Mouse (Mus musculus) olfactory bulb, adult 2 months (tissue): Measurements from ENCODE around the gene Mlx. TPM values are rescaled to one million over a fixed set of nuclear protein-coding genes. Genes with fewer than 3 reads are reported as not detected.

Experiments used
- H3K27ac ChIP-seq: fragments of 200-500 bp; 2 replicates; pipeline ENCODE4 v1.5.1; 2012; ENCODE audit warnings: low read depth, low read length; ENCODE audit not compliant: insufficient read depth
- H3K4me1 ChIP-seq: fragments of 200-500 bp; 2 replicates; pipeline ENCODE4 v1.6.1; 2012; ENCODE audit warnings: low read length; ENCODE audit not compliant: control insufficient read depth, insufficient read depth
- H3K4me3 ChIP-seq: fragments of 200-500 bp; 2 replicates; pipeline ENCODE4 v1.5.1; 2012; ENCODE audit warnings: mild to moderate bottlenecking, low read depth, low read length, moderate library complexity; ENCODE audit not compliant: insufficient read depth
- CTCF ChIP-seq: fragments of 200-500 bp; IDR thresholded peaks from 2 replicates; pipeline ENCODE4 v1.5.1; 2012; ENCODE audit warnings: low read depth, mild to moderate bottlenecking, low read length, moderate library complexity; ENCODE audit not compliant: insufficient read depth
- POLR2A ChIP-seq: fragments of 200-500 bp; IDR thresholded peaks from 2 replicates; pipeline ENCODE4 v1.6.1; 2012; ENCODE audit warnings: mild to moderate bottlenecking, low read depth, low read length, moderate library complexity; ENCODE audit not compliant: insufficient read depth
- WGBS: fragments of 180-500 bp; shearing (Covaris S2); methylation state at CpG from one replicate; pipeline ENCODE4 v1.1.7; 2018; 5-methylcytosine and 5-hydroxymethylcytosine counted together
- polyA plus RNA-seq: library from polyadenylated mRNA; stranded (reverse); fragments of >200 nt; gene quantifications from 2 replicates; pipeline ENCODE4 v1.2.4, GENCODE M21; 2012; ENCODE audit warnings: low replicate concordance; ENCODE audit not compliant: missing spikeins, insufficient read depth, insufficient read length

The Mlx gene
- polyA plus RNA-seq, 1 experiment, result not detected

- peaks cover 9% of the 10 kb centered on the region for H3K4me1 ChIP-seq
- H3K27ac ChIP-seq, result no peak overlapping the region
- H3K4me3 ChIP-seq, result no peak overlapping the region
- TF ChIP-seq POLR2A, result no peak
- no peak for TF ChIP-seq CTCF
- WGBS, result 81% methylated on average over 14 of the region's 14 CpGs
Measured at GRCm38 (mm10) chr11:101071810-101072428, 15.2 kb upstream of the Mlx start.

- no peak within 1 kb of the TSS for H3K27ac ChIP-seq
- 73% methylated on average over 9 of the region's 9 CpGs for WGBS
- peaks cover 11% of the 10 kb centered on the region for H3K4me1 ChIP-seq
- TF ChIP-seq POLR2A, result no peak
- no peak for TF ChIP-seq CTCF
- H3K4me3 ChIP-seq, result no peak within 1 kb of the TSS
Measured at GRCm38 (mm10) chr11:101078121-101078520, 9.0 kb upstream of the Mlx start, which contains the start of gene Hsd17b1. TSS of gene Hsd17b1 (plus strand) at chr11:101078411.

- Histone ChIP-seq H3K4me1 (peaks cover 16% of the 10 kb centered on the region), H3K27ac (no peak overlapping the region), H3K4me3 (no peak overlapping the region)
- 15% methylated on average over 27 of the region's 27 CpGs for WGBS
- TF ChIP-seq POLR2A, result no peak
- no peak for TF ChIP-seq CTCF
Measured at GRCm38 (mm10) chr11:101079746-101080145, 7.3 kb upstream of the Mlx start.

DNA sequence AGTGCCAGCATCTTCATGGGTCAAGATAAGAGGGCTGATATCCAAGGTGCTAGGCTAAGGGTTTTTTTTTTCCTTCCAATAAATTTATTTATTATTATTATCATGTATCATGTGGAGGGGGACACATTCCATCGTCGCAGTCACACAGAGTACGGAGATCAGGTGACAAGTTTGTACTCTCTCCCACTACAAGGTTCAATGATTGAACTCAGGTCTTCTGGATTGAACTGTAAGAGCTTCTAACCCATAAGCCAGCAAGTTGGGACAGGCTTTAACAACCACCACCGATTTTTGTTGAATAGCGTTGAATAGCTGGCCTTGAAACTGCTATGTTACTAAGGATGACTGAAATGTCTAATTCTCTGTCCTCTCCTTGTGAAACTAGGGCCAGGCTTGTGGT lies 6.7 kb upstream of the Mlx start:
- 73% methylated on average over 5 of the region's 5 CpGs for WGBS
- Histone ChIP-seq H3K27ac (no peak overlapping the region), H3K4me1 (peaks cover 16% of the 10 kb centered on the region), H3K4me3 (no peak overlapping the region)
- no peak for TF ChIP-seq CTCF
- no peak for TF ChIP-seq POLR2A

- TF ChIP-seq CTCF (no peak), POLR2A (no peak)
- no peak overlapping the region for H3K27ac ChIP-seq
- whole genome bisulfite sequencing, result 6% methylated on average over 10 of the region's 10 CpGs
- H3K4me3 ChIP-seq, result peak overlapping the region; percentile 42
- peaks cover 16% of the 10 kb centered on the region for H3K4me1 ChIP-seq
Measured at GRCm38 (mm10) chr11:101081659-101082058, 5.4 kb upstream of the Mlx start.

DNA sequence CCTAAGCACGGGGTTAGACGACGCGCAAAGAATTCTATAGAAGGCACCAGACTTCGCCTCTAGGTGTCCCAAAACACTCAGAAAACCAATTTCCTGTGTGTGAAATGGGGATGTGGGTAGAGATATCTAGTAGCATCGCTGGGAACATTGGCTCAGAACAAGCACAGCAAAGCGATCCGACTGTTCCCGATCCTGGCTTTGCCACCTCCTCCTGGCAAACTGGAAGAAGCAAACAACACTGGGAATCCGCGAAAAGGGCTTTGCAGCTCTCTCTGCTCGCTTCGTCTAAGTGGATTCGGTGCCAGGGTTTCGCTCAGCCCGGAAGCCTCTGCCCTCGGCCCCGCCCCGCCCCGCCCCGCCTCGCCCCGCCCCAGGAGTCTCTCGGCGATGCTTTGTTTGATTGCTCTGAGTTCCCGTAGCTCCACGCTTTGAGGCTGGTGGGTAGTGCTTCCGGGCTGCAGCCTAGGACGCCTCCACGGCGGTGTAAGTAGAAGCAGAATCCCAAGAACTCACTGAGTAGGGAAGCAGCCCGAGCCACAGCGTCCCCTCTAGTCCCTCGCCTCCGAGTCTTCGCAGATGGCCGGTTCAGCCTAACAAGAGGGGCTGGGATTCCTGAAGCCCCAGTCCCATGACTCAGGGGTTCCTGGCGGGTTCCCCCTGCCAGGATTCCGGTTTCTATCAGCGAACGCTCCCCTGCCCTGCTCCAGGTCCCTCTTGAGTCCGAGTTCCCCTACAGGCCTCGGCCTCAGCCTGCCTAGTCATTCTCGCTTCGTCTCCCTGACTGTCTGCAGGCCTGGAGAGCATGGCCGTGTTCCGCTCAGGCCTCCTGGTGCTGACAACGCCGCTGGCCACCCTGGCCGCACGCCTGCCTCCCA lies 4.6 kb upstream of the Mlx start, which contains the start of gene Coasy:
Coasy (plus strand) TSS at position 358 of the 875 bp plus-strand sequence.
- WGBS, result under 1% methylated on average over 51 of the region's 51 CpGs
- peak within 1 kb of the TSS; percentile 71 for H3K27ac ChIP-seq
- H3K4me3 ChIP-seq, result peak within 1 kb of the TSS; percentile 77
- H3K4me1 ChIP-seq, result peaks cover 16% of the 10 kb centered on the region
- 0 out of 2 replicates have a peak, but pooled peaks have one; percentile 12 for TF ChIP-seq CTCF
- peak; percentile 61 for TF ChIP-seq POLR2A

DNA sequence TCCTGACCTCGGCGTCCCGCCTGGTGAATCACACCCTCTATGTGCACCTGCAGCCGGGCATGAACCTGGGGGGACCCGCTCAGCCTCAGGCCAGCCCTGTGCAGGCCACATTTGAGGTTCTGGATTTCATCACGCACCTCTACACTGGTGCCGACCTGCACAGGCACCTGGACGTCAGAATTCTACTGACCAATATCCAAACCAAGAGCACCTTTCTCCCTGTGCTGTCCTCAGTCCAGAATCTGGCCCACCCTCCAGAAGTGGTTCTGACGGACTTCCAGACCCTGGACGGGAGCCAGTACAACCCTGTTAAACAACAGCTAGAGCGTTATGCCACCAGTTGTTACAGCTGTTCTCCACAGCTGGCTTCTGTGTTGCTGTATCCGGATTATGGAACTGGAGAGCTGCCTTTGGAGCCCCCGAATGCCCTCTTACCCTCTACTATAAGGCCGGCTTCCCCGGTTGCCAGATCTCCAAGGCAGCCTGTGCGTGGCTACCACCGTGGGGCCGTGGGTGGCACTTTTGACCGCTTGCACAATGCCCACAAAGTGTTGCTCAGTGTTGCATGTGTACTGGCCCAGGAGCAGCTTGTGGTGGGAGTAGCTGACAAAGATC lies 3.9 kb upstream of the Mlx start:
- Histone ChIP-seq H3K4me1 (peaks cover 22% of the 10 kb centered on the region), H3K27ac (peak overlapping the region; percentile 58), H3K4me3 (peak overlapping the region; percentile 77)
- no peak for TF ChIP-seq POLR2A
- TF ChIP-seq CTCF, result no peak
- WGBS, result 25% methylated on average over 19 of the region's 19 CpGs

GRCm38 (mm10) chr11:101084246-101084645 lies 2.8 kb upstream of the Mlx start:
- H3K4me1 ChIP-seq, result peaks cover 23% of the 10 kb centered on the region
- no peak for TF ChIP-seq CTCF
- no peak for TF ChIP-seq POLR2A

More at GRCm38 (mm10) chr11:101084246-101084645, 2.8 kb upstream of the Mlx start:
- 88% methylated on average over 14 of the region's 14 CpGs for WGBS
- Histone ChIP-seq H3K4me3 (no peak overlapping the region), H3K27ac (no peak overlapping the region)
